Mouse (Mus musculus): Measurements from ENCODE around the gene Tmem115.

Tmem115 gene

DNA sequence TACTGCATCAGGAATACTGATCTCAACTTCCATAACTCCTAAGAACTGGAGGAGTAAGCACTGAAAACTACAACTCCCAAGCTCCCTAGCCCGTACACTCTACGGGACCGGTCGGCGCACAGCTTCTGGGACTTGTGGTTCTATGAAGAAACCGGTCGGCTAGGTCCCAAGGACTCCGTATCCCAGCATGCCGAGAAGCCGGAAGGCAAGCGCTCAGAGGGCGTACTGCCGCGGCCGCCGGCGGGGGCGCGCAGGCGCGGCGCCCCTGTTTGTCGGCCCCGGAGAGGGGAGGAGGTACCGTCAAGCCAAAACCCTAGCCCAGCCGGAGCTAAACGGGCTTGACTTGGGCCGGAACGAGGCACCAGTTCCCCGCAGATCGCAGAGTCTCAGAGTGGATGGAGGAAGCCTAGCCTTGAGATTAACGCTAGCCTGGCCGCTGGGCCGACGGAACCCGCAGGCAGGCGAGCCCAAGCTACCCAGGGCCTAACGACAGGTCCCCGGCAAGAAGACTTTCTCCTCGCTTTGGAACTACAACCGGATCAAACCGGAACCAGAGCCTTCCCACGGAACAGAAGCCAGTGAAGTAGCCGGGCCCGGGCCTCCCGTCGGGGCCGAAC, at the start of gene Tmem115:
Gene Tmem115, plus strand, starts transcription at position 155 of the 617 bp plus-strand sequence.
- peak; percentile 97 for DNase-seq

GRCm38 (mm10) chr9:107484302-107484701, 49.4 kb upstream of the Tmem115 start:
- peak; percentile 95 for DNase-seq

DNA sequence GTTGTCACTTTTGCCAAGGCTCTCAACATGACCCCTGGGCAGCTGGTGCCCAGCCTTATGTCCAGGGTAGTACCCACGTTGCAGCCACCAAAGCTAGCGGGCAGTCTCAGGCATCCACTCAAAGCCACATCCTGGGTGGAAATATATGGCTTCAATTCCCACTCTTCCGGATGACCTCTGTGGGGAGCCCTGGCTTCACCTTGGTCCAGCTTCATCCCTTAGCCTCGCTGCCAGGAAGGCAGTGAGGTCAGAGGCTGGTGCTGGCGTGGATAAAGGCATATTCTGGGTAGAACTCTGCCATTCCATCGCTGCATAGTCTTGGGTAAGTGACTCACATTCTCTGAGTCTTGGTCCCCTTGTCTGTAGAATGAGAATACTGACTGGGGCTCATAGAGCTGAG, 49.0 kb upstream of the Tmem115 start:
- DNase-seq = no peak

- DNase-seq = no peak
These were observed 47.7 kb upstream of the Tmem115 start for GRCm38 (mm10) chr9:107486086-107486485.

DNA sequence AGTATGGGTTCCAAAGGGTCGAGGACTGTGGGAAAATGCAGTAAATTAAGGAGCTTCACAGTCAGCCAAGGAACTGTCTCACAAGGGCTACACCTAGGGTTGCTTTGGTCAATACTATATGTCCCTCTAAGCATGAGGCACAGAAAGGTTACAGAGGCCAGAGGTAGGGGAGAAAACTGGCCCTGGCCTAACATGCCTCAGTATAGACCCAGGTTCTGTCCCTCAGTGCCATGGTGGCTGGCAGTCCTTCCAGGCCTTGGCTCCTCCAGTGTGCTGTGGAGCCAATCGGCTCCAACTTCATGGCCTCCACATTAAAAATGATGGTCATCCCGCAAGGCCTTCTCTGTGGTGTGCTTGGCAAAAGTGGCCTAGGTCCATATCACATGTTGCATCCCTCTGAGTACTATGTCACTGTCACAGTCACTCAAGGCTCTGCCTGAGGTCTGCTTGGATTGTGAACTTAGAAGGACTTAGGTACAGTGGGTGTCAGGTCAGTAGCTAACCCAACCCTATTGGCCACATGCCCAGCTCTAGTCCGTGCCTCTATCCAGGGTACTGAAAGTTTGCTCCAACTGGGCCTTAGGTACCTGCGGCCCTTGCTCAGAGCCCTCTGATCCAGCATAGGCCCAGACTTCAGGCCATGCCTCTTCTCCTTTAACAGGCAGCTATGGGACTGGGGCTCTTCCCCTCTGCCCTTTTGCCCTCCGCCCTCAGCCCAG, 47.1 kb upstream of the Tmem115 start:
- DNase-seq = no peak

GRCm38 (mm10) chr9:107490146-107490545, 43.6 kb upstream of the Tmem115 start:
- DNase-seq = no peak

- DNase-seq = no peak
These were observed 43.1 kb upstream of the Tmem115 start for GRCm38 (mm10) chr9:107490625-107491024.

DNA sequence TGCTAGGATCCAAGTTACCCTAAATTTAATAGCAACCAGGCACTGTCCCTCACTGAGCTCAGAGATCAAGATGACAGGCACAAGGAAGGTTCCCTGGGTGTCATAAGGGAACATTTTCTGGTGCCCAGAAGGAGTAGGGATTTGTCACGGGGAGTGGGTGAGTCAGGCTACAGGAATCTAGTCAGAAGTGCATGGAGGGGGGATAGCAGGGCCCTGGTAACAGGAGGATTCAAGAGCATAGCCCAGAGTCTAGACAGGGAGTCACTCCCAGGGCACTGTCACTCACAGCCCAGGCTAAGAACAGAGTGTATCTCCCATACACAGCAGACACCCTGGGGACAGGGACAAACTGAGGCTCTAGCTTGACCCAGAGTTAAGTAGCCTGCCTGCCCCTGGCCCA, 40.2 kb upstream of the Tmem115 start:
- no peak for DNase-seq

- DNase-seq = no peak
These were observed 39.5 kb upstream of the Tmem115 start for GRCm38 (mm10) chr9:107494238-107494637.

- no peak for DNase-seq
These were observed 37.4 kb upstream of the Tmem115 start for GRCm38 (mm10) chr9:107496359-107496758.

DNA sequence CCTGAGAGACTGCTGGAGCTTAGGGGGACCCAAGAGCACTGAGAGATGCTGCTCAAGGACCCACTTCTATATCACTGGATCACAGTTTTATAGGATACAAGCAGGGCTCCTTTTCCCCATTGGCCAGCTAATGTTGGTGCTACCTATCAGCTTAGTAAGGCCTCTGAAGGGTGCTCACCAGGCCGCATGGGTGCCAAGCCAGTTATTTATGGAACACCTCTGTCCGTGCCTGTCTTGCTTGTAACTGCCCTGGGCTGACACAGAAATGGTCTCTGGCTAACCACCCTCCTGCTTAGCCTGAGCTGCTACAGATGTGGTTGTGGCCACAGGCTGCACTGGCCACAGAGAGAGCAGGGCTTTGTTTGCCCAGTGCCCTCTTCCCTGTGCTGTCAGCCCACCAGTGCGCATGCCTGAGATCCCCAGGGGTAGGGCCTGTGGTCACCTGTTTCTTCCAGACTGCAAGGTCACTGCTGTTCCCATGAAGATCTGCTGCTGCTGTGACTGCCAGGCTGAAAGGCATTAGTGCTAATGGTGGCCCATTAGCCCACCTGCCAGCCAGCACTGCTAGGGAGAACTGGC, 32.9 kb upstream of the Tmem115 start:
- no peak for DNase-seq

DNA sequence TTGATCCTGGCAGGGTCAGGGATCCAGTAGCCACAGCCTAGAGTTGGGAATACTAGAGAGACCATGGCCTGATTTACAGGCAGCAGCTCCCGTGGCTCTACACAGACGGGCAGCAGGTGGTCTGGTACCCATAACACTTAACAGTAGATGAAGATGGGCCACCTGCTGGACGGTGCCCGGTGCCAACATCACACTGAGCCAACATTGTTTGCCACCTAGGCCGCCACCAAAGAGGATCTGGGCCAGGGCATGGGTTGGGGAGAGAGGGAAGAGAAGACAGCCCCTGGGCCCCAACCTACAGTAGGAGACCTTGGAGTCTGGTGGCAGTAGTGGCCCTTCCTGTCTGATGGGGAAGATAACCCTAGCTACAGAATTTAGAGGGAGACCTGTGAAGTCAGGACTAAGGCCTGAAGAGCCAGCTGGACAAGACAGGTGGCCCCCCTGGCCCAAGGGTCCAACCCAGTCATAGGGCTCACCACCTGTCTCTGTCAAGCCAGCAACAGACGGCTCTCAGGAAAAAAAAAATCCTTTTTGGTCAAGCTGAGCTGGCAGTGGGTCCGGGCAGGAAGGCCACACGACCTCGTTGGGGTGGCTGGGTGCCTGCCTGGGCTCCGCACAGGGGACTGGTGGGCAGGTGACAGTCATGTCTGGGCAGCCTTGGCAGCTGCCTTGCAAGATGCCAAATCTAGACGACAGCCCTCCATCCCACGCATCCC, 31.5 kb upstream of the Tmem115 start:
- peak; percentile 94 for DNase-seq

DNA sequence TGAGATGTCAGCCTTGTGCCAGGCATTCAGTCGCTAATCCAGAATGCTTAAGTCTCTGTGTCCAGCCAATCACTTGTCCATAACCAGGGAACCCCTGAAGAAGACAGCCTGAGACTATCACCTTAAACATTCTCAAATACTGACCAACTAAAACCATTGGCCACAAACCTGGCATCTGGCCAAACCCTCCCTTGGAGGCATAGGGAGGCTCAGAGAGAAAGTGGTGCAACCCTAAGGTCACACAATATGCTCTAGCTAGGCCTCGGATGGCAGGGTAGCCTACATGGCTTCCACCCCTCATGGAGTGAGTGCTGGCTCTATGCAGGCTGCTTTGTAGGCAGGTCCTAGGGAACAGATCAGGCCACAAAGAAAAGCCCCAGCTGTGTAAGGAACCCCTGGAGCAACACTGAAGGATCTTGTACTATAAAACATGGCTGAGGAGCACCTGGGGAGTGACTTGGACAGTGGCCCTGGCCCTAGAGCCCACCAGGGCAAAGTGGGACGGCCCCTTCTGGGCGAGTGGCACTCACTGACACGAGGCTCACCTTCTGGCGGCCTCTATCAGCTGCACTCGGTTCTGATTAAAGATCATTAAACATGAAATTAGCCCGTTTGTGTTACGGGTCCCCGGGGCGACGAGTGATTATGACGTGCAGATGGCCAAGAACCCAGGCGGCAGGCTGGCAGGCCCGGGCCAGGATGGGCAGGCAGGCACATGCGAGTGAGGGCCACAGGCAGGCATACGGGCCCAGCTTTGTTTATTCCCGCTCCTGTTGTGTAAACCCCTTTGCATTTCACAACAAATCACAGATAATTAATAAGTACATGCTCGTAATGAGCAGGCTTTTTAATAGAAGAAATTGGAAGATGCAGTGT, 28.8 kb upstream of the Tmem115 start:
- no peak for DNase-seq

DNA sequence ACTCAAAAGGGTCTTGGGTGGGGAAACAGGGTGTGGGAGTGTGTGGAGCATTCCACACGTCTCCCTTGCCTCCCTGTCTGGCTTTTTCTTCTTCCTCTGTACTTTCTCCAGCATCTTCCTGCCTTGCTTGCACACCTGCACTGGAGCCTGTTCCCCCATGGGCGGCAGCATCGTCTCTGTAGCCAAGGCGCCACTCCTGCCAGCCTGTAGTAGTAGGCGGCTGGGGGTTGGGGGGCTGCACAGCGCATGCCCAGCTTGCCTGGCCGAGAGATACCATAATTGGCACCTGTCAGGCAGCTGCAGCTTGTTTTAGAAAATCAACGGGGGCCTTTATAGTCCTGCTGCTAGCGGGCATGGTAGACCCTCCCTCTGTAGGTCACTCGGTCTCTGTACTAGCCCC, 25.5 kb upstream of the Tmem115 start:
- DNase-seq = no peak

DNA sequence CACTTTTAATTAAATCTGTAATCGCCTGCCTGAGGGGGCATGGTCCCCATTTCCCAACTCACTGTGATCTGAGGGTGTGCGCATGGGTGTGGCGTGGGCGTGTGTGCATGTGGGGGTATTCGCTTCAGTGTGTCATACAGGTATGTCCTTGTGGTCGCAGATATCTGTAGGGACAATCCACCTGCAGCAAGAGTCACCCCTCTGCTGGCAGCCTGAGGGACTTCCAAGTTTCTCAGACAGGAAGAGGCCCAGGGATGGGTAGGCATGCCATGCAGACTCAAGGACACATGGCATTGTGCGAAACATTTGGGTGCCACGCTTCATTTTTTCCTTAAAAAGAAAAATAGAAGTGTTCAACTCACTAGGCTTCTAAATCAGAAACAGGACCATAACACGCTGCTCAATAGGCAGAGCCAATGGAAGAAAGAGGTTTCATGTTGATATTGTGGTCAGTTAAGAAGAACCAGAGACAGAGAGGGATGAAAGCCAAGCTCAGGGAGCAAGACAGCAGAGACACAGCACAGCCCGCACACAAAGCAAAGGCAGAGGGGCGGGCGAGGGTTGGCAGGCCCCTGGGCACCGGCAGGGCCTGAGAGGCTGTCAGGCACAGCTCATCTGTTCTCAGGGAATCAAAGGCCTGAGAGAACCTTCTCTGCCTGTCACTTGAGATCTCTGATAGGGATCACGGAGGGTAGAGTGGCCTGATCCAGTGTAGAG, 23.2 kb upstream of the Tmem115 start:
- no peak for DNase-seq

GRCm38 (mm10) chr9:107511436-107511835, 22.3 kb upstream of the Tmem115 start:
- DNase-seq = no peak

DNA sequence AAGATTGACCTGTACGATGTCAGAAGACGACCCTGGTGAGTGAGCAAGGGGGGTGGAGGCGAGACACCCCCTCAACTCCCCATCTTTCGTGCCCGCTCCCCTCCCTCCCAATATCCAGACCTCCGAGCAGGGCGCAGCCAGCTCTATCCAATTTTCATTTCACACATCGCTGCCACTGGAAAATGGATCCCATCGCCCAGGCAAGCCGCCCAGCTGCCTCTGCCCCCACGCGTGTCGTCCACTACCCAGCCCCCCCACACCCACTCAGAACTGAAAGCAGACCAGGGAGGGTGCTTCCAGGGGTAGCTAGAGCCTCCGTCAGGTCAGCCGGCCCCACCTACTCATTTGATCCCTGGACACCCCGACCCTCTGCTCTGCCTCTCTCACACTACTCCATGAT, 21.4 kb upstream of the Tmem115 start:
- no peak for DNase-seq

- peak; percentile 88 for DNase-seq
These were observed 19.3 kb upstream of the Tmem115 start for GRCm38 (mm10) chr9:107514303-107514955.

DNA sequence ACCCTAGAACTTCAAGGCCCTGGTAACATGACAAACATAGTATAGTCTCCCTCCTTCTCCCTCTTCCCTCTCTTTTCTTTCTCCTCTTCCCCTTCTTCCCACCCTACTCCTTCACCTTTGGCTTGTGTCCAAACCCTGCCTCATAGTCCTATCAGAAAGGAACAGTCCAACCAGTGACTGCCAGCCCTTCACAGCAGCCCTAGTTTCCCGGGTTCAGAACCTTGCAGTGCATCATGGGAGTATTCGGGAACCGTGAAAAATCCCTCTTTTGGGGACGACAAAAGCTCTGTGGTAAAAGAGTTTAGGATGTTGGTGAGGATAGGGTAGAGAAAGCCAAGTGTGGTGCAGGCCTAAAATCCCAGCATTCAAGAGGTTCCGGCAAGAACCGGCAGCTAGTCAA, 13.4 kb upstream of the Tmem115 start:
- no peak for DNase-seq

DNA sequence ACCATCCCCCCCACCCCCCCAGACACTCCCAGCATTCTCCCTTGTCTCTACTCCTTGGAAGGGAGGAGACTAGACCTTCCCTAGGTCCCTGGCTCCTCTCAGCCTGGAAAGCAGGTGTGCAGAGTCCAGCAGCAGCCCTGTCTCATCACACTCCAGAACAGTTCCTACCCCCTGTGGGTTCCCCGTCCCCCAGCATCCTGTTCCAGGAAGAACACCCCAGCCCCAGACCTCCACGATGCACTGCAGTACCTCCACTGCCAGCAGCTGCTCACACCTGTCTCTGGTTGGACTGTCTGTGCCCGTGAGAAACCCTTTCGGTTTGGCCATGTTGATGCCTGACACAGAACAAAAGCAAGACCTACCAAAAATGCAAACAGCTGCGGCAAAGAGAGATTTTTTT, 12.6 kb upstream of the Tmem115 start:
- DNase-seq = no peak

- DNase-seq = no peak
These were observed 11.9 kb upstream of the Tmem115 start for GRCm38 (mm10) chr9:107521711-107522399.
